Mouse (Mus musculus) forebrain, embryonic 13.5 days (tissue): ENCODE measurements at regions not wholly inside any gene's neighbourhood (a gene's known extent, or its start where the extent isn't known, plus 50 kb on each side); places are given as distances from the start of the nearest gene placed in this dataset.

Source experiments
- ATAC-seq: fragments of 200-750 bp; cut with Nextera tagmentation; 2 replicates; pipeline ENCODE4 v1.8.0; 2017
- H3K27ac ChIP-seq: fragments of 300-500 bp; sonication (generic); 2 replicates; pipeline ENCODE4 v1.5.1; 2015; ENCODE audit warnings: inconsistent platforms, mild to moderate bottlenecking, moderate library complexity
- H3K27me3 ChIP-seq: fragments of 300-500 bp; sonication (generic); 2 replicates; pipeline ENCODE4 v1.6.1; 2015; ENCODE audit warnings: mild to moderate bottlenecking, inconsistent platforms
- H3K36me3 ChIP-seq: fragments of 300-500 bp; sonication (generic); 2 replicates; pipeline ENCODE4 v1.6.1; 2015; ENCODE audit warnings: mild to moderate bottlenecking, inconsistent platforms; ENCODE audit not compliant: poor library complexity, severe bottlenecking
- H3K4me1 ChIP-seq: fragments of 300-500 bp; sonication (generic); 2 replicates; pipeline ENCODE4 v1.6.1; 2015; ENCODE audit warnings: inconsistent platforms
- H3K4me2 ChIP-seq: fragments of 300-500 bp; sonication (generic); 2 replicates; pipeline ENCODE4 v1.6.1; 2015; ENCODE audit warnings: inconsistent platforms, mild to moderate bottlenecking, moderate library complexity
- H3K4me3 ChIP-seq: fragments of 300-500 bp; sonication (generic); 2 replicates; pipeline ENCODE4 v1.5.1; 2015; ENCODE audit warnings: mild to moderate bottlenecking, inconsistent platforms
- H3K9ac ChIP-seq: fragments of 300-500 bp; sonication (generic); 2 replicates; pipeline ENCODE4 v1.6.1; 2015; ENCODE audit warnings: mild to moderate bottlenecking, inconsistent platforms
- H3K9me3 ChIP-seq: fragments of 300-500 bp; sonication (generic); replicated peaks from 2 replicates; pipeline ENCODE4 v1.6.1; 2016; ENCODE audit warnings: inconsistent platforms
- WGBS: fragments of 180-500 bp; shearing (Covaris S2); methylation state at CpG from one replicate; pipeline ENCODE4 v1.1.7; 2015; 5-methylcytosine and 5-hydroxymethylcytosine counted together

DNA sequence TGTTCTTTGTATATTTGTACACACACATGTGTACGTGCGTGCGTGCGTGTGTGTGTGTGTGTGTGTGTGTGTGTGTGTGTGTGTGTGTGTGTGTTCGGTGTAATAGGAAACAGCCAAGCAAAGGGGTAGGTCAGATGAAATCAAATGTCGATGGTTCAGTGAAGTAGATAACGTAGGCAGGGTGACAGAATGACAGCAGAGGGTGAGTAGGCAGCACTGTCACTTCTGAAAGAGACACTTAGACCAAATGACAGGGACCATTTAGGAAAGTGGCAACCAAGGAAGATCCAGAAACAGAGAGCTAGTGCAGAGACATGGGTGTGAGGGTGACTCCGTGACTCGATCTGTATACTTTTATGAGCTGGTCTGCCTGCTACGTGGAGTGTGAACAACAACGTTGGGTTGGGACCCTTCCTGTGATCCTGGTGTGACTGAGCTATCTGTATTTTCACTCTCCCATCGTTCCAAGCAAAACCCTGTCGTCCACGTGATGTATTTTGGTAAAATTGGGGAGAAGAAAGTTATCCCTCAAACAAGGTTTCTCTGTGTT lies 266.5 kb upstream of the 9630041A04Rik start:
- Histone ChIP-seq H3K27me3 (no peaks in the 10 kb centered on the region), H3K4me3 (no peak overlapping the region), H3K9me3 (no peaks in the 10 kb centered on the region), H3K36me3 (no peaks in the 10 kb centered on the region), H3K4me1 (no peaks in the 10 kb centered on the region), H3K27ac (no peak overlapping the region), H3K4me2 (no peak overlapping the region), H3K9ac (no peak overlapping the region)
- WGBS: 91% methylated on average over 14 of the region's 14 CpGs
- no peak for ATAC-seq

- H3K27ac ChIP-seq: no peak overlapping the region
- no peaks in the 10 kb centered on the region for H3K27me3 ChIP-seq
- 72% methylated on average over 8 of the region's 8 CpGs for WGBS
- no peaks in the 10 kb centered on the region for H3K9me3 ChIP-seq
- no peak overlapping the region for H3K9ac ChIP-seq
- H3K4me2 ChIP-seq: no peak overlapping the region
- H3K4me1 ChIP-seq: no peaks in the 10 kb centered on the region
- H3K4me3 ChIP-seq: no peak overlapping the region
- no peak for ATAC-seq
- H3K36me3 ChIP-seq: no peaks in the 10 kb centered on the region
Observed at GRCm38 (mm10) chr9:101592621-101593020, 269.0 kb upstream of the 9630041A04Rik start.

DNA sequence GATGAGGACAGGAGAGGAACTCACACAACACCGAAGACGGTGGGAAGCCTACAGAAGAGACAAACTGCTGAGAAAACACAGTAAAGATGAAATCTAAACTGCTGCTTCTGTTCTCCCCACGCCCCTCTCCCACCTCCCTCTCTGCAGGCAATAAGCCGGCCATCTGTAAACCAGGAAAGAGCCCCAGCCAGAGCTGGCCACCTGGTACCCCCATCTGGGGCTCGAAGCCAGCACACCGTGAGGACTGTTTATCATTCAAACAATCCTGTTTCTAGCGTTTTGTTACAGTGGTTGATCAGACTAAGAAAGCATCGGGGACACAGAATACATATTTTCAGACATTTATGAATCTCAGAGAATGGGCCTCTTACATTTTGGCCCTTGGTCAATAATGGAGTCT lies 270.0 kb upstream of the 9630041A04Rik start:
- 82% methylated on average over 8 of the region's 8 CpGs for WGBS
- ATAC-seq: no peak
- no peak overlapping the region for H3K4me2 ChIP-seq

DNA sequence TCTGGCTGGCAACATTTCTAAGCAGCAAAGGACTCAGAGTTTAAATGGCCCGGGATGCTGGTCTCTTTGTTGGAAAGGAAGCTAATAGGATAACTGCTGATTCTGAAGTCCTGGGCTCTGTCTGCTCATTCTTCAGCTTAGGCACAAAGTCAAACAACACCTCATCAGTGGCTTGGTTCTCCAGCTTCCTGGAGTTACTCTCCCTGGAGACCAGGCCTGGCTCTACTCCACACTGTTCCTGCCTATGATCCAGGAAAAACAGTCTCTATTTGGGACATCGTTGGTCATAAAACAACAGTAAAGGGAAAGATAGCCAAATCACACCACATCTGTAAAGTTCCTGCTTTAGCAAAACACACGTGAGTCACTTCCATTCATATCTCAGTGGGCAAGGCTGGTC lies 271.3 kb upstream of the 9630041A04Rik start:
- 92% methylated on average over 3 of the region's 3 CpGs for WGBS
- H3K4me3 ChIP-seq: no peak overlapping the region
- ATAC-seq: no peak
- H3K27ac ChIP-seq: no peak overlapping the region
- no peaks in the 10 kb centered on the region for H3K4me1 ChIP-seq
- H3K36me3 ChIP-seq: no peaks in the 10 kb centered on the region
- no peaks in the 10 kb centered on the region for H3K27me3 ChIP-seq
- H3K9ac ChIP-seq: no peak overlapping the region
- no peaks in the 10 kb centered on the region; the same call in 1 of the 2 replicates for H3K9me3 ChIP-seq
- H3K4me2 ChIP-seq: no peak overlapping the region

More for the DNA sequence above, 270.0 kb upstream of the 9630041A04Rik start:
- H3K4me3 ChIP-seq: no peak overlapping the region
- H3K4me1 ChIP-seq: no peaks in the 10 kb centered on the region
- no peak overlapping the region for H3K9ac ChIP-seq
- H3K27me3 ChIP-seq: no peaks in the 10 kb centered on the region
- H3K9me3 ChIP-seq: no peaks in the 10 kb centered on the region
- no peak overlapping the region for H3K27ac ChIP-seq
- no peaks in the 10 kb centered on the region for H3K36me3 ChIP-seq

- no peak overlapping the region for H3K4me2 ChIP-seq
- peaks cover 4% of the 10 kb centered on the region; the same call in 1 of the 2 replicates for H3K9me3 ChIP-seq
- H3K4me3 ChIP-seq: no peak overlapping the region
- ATAC-seq: no peak
- no peak overlapping the region for H3K9ac ChIP-seq
- H3K4me1 ChIP-seq: no peaks in the 10 kb centered on the region
- H3K27ac ChIP-seq: no peak overlapping the region
- WGBS: 95% methylated on average over 4 of the region's 4 CpGs
- no peaks in the 10 kb centered on the region for H3K36me3 ChIP-seq
- no peaks in the 10 kb centered on the region for H3K27me3 ChIP-seq
Observed at GRCm38 (mm10) chr9:101581064-101581463, 280.6 kb upstream of the 9630041A04Rik start.

GRCm38 (mm10) chr9:101570714-101571113 lies 290.9 kb upstream of the 9630041A04Rik start:
- ATAC-seq: no peak
- H3K4me3 ChIP-seq: no peak overlapping the region
- H3K4me1 ChIP-seq: peaks cover 7% of the 10 kb centered on the region
- H3K9me3 ChIP-seq: no peaks in the 10 kb centered on the region
- no peak overlapping the region for H3K9ac ChIP-seq
- H3K27me3 ChIP-seq: no peaks in the 10 kb centered on the region
- H3K36me3 ChIP-seq: no peaks in the 10 kb centered on the region
- H3K4me2 ChIP-seq: no peak overlapping the region
- WGBS: 2% methylated on average over 4 of the region's 4 CpGs
- no peak overlapping the region for H3K27ac ChIP-seq

GRCm38 (mm10) chr9:101563196-101563595 lies 298.4 kb upstream of the 9630041A04Rik start:
- no peak for ATAC-seq

DNA sequence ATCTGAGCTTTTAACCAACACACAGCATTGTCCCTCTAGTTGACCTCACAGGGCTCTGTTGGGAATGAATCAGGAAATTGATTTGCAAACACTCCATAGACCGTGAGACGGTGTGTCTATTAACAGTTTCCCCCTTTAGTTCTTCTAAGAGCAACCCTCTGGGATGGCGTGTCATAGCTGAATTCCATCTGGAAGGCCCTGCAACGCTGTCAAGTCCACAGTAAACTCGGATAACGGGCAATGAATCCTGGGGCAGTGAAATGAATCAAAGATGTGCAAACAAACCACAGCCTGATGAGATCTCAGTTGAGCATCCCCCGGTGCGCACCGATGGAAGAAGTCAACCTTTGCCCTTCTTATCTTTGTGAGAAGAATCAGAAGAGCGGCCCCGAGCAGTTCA lies 302.3 kb upstream of the 9630041A04Rik start:
- Histone ChIP-seq H3K4me3 (no peak overlapping the region), H3K9ac (no peak overlapping the region), H3K36me3 (no peaks in the 10 kb centered on the region), H3K27me3 (no peaks in the 10 kb centered on the region), H3K4me2 (no peak overlapping the region), H3K9me3 (no peaks in the 10 kb centered on the region), H3K27ac (no peak overlapping the region), H3K4me1 (no peaks in the 10 kb centered on the region)
- 86% methylated on average over 11 of the region's 11 CpGs for WGBS
- no peak for ATAC-seq

More at GRCm38 (mm10) chr9:101563196-101563595, 298.4 kb upstream of the 9630041A04Rik start:
- Histone ChIP-seq H3K27me3 (no peaks in the 10 kb centered on the region), H3K36me3 (no peaks in the 10 kb centered on the region), H3K9me3 (no peaks in the 10 kb centered on the region), H3K9ac (no peak overlapping the region), H3K4me1 (no peaks in the 10 kb centered on the region), H3K4me2 (no peak overlapping the region), H3K4me3 (no peak overlapping the region), H3K27ac (no peak overlapping the region)
- 45% methylated on average over 9 of the region's 9 CpGs for WGBS

- H3K9ac ChIP-seq: no peak overlapping the region
- H3K27ac ChIP-seq: no peak overlapping the region
- ATAC-seq: no peak
- H3K36me3 ChIP-seq: no peaks in the 10 kb centered on the region
- H3K4me2 ChIP-seq: no peak overlapping the region
- no peak overlapping the region for H3K4me3 ChIP-seq
- H3K27me3 ChIP-seq: no peaks in the 10 kb centered on the region
- WGBS: 75% methylated on average over 5 of the region's 5 CpGs
- no peaks in the 10 kb centered on the region for H3K4me1 ChIP-seq
- H3K9me3 ChIP-seq: no peaks in the 10 kb centered on the region
Observed at GRCm38 (mm10) chr9:101555011-101555673, 303.5 kb upstream of the Ppp2r3a start.

DNA sequence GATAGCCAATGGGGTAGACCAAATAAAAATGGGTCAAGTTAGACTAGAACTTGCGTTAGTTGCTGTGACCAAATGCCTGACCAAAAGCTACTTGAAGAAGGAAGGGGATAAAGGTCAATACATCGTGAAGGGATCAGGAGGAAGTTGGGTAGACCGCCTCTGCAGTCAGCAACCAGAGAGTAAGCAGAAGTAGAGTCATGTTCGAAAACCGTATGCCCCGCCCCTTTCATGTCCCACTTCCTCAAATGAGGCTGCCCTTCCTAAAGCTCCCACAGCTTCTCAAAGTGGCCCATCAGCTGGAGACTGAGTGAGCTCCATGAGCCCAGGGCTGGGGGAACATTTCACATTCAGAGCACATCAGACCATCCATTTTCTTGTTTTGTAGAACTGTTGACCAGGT lies 301.2 kb upstream of the Ppp2r3a start:
- Histone ChIP-seq H3K27me3 (no peaks in the 10 kb centered on the region), H3K9ac (no peak overlapping the region), H3K4me3 (no peak overlapping the region), H3K4me2 (no peak overlapping the region), H3K9me3 (no peaks in the 10 kb centered on the region), H3K36me3 (no peaks in the 10 kb centered on the region), H3K27ac (no peak overlapping the region), H3K4me1 (no peaks in the 10 kb centered on the region)
- ATAC-seq: no peak
- WGBS: 95% methylated on average over 6 of the region's 6 CpGs

DNA sequence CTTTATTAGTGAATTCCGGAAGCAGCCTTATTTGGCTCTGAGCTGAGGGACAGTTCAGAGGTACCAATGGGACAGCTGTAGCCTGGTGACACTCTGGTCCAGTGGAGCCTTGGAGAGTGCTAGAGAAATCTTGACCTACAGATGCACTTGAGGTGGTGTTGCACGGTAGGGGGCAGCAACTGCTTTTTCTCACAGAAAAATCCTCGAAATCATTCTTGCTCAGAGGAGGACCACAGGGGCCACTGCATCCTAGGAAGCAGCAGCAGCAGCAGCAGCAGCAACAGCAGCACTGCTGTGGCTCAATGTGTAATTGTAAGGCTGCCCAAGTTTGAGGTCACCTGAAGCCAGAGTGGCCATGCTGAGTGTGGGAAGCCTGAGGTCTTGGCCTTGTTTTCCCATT lies 299.7 kb upstream of the Ppp2r3a start:
- Histone ChIP-seq H3K9ac (no peak overlapping the region), H3K36me3 (no peaks in the 10 kb centered on the region), H3K4me2 (no peak overlapping the region), H3K4me1 (peaks cover 5% of the 10 kb centered on the region; the same call in 1 of the 2 replicates), H3K4me3 (no peak overlapping the region), H3K9me3 (no peaks in the 10 kb centered on the region), H3K27ac (no peak overlapping the region), H3K27me3 (no peaks in the 10 kb centered on the region)
- ATAC-seq: no peak
- 74% methylated on average over 3 of the region's 3 CpGs for WGBS

- no peak overlapping the region for H3K4me3 ChIP-seq
- ATAC-seq: peak; percentile 51; the same call in 1 of the 2 replicates
- WGBS: 48% methylated on average over 10 of the region's 10 CpGs
Observed at GRCm38 (mm10) chr9:101546213-101546832, 294.7 kb upstream of the Ppp2r3a start.

More at GRCm38 (mm10) chr9:101546213-101546832, 294.7 kb upstream of the Ppp2r3a start:
- Histone ChIP-seq H3K9me3 (no peaks in the 10 kb centered on the region), H3K27ac (no peak overlapping the region), H3K36me3 (no peaks in the 10 kb centered on the region), H3K4me2 (0 out of 2 replicates have a peak overlapping the region, but pooled peaks have one; percentile 4), H3K9ac (no peak overlapping the region), H3K27me3 (no peaks in the 10 kb centered on the region), H3K4me1 (peaks cover 7% of the 10 kb centered on the region; the same call in 1 of the 2 replicates)
